8 mouse cellular contexts compared by ENCODE assay signal in the genomic region with DNA sequence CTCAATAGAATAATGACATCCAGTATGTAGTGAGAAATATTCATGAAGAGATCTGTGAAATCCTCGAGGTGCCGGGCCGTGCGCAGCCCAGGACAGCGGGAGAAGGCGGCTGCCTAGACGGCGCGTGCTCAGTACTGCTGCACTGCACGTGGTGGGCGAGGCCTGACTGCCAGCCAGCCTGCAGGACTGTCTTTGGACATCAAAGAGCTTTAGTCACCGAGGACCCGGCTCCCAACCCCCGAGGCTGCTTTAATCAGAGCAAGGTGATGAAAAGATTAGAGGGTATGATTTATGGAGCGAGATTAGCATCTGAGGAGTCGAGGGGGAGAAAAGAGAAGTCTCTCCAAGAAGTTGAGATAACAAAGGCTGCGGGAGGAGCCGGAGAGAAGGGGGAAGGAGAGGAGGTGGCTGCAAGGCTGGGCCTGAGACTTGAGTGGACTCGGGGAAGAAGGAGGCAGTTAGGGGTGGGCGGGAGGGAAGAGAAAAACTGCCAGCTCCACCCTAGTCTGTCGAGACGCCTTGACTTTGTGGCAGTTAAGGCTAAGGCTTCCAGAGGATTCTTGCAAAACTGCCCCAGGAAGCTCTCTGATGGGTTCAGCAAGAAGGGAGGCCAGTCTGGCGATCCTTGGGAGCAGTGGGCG.
A peak's percentile ranks its signal among the peaks of the same experiment; 100 is the strongest.
DNase-seq lines count a peak whose midpoint lies in the region; ATAC-seq and TF ChIP-seq lines count a peak whose summit lies in the region.

No protein-coding gene starts in this region.

- DNase-seq in intestine, embryonic 14.5 days (ENCODE audit: low spot score), result peak; percentile 58
- peak; percentile 41 for DNase-seq in ZHBTc4 (ENCODE audit: low read depth, low spot score)
- peak; percentile 52 for DNase-seq in embryonic facial prominence, embryonic 10.5 days (ENCODE audit: low spot score)
- peak; percentile 32 for DNase-seq in testis, postnatal 14 days (ENCODE audit: low spot score)
- no peak for DNase-seq in thymus, postnatal 25 days
- no peak for DNase-seq in liver, postnatal 0 days

- H3K9ac ChIP-seq in intestine, embryonic 14.5 days (ENCODE audit: low read length), result no peak overlapping the region
- no peak overlapping the region for H3K9ac ChIP-seq in intestine, postnatal 0 days (ENCODE audit: low read depth, low read length)
- H3K9ac ChIP-seq in limb, embryonic 12.5 days (replicated peaks), result no peak overlapping the region
- H3K9ac ChIP-seq in liver, postnatal 0 days (replicated peaks), result no peak overlapping the region

- H3K36me3 ChIP-seq in intestine, embryonic 14.5 days (ENCODE audit: control insufficient read depth, insufficient read depth, low read length), result no peaks in the 10 kb centered on the region
- no peaks in the 10 kb centered on the region for H3K36me3 ChIP-seq in intestine, postnatal 0 days (ENCODE audit: control insufficient read depth, insufficient read depth)
- no peaks in the 10 kb centered on the region for H3K36me3 ChIP-seq in embryonic facial prominence, embryonic 10.5 days (replicated peaks)
- no peaks in the 10 kb centered on the region for H3K36me3 ChIP-seq in limb, embryonic 12.5 days
- no peaks in the 10 kb centered on the region for H3K36me3 ChIP-seq in liver, postnatal 0 days (replicated peaks; ENCODE audit: insufficient read depth, low read length)

- peak; percentile 75; the same call in 1 of the 2 replicates for ATAC-seq in intestine, embryonic 14.5 days (replicated peaks; ENCODE audit: low FRiP score, low TSS enrichment, low read depth)
- ATAC-seq in intestine, postnatal 0 days, result no peak
- ATAC-seq in limb, embryonic 12.5 days (ENCODE audit: insufficient number of reproducible peaks, insufficient read depth, low FRiP score, low TSS enrichment, low read depth), result 0 out of 2 replicates have a peak, but pooled peaks have one; percentile 56
- ATAC-seq in liver, postnatal 0 days, result no peak

- TF ChIP-seq CTCF in intestine, postnatal 0 days (IDR thresholded peaks at IDR 0.05; ENCODE audit: low read depth), result no peak
- TF ChIP-seq CTCF in liver, postnatal 0 days (IDR thresholded peaks at IDR 0.05; ENCODE audit: low read depth), result no peak

- H3K4me2 ChIP-seq in intestine, embryonic 14.5 days (ENCODE audit: low read length), result no peak overlapping the region
- no peak overlapping the region for H3K4me2 ChIP-seq in intestine, postnatal 0 days (replicated peaks; ENCODE audit: low read depth)
- no peak overlapping the region for H3K4me2 ChIP-seq in limb, embryonic 12.5 days
- H3K4me2 ChIP-seq in liver, postnatal 0 days (ENCODE audit: low read depth, low read length), result no peak overlapping the region

- no peaks in the 10 kb centered on the region for H3K4me1 ChIP-seq in intestine, embryonic 14.5 days (replicated peaks; ENCODE audit: control insufficient read depth, insufficient read depth, low read length)
- no peaks in the 10 kb centered on the region for H3K4me1 ChIP-seq in intestine, postnatal 0 days (replicated peaks; ENCODE audit: control insufficient read depth, insufficient read depth, low read length)
- peaks cover 19% of the 10 kb centered on the region for H3K4me1 ChIP-seq in embryonic facial prominence, embryonic 10.5 days
- 0 out of 2 replicates have a peak, but pooled peaks cover 4% of the 10 kb centered on the region for H3K4me1 ChIP-seq in limb, embryonic 12.5 days (replicated peaks)
- H3K4me1 ChIP-seq in liver, postnatal 0 days (ENCODE audit: insufficient read depth), result no peaks in the 10 kb centered on the region

- 14% methylated on average over 24 of the region's 24 CpGs for WGBS in intestine, embryonic 14.5 days
- WGBS in intestine, postnatal 0 days, result 18% methylated on average over 24 of the region's 24 CpGs
- 47% methylated on average over 24 of the region's 24 CpGs for WGBS in embryonic facial prominence, embryonic 10.5 days
- WGBS in limb, embryonic 12.5 days, result 7% methylated on average over 24 of the region's 24 CpGs
- WGBS in liver, postnatal 0 days (ENCODE audit: insufficient replicate concordance), result 19% methylated on average over 23 of the region's 24 CpGs

- no peak overlapping the region for H3K4me3 ChIP-seq in intestine, embryonic 14.5 days (ENCODE audit: low read depth, low read length)
- no peak overlapping the region for H3K4me3 ChIP-seq in intestine, postnatal 0 days (ENCODE audit: low read depth, low read length)
- H3K4me3 ChIP-seq in embryonic facial prominence, embryonic 10.5 days, result no peak overlapping the region
- H3K4me3 ChIP-seq in limb, embryonic 12.5 days (replicated peaks), result no peak overlapping the region
- no peak overlapping the region for H3K4me3 ChIP-seq in liver, postnatal 0 days (ENCODE audit: low read depth, low read length)

- no peak for TF ChIP-seq EP300 in liver, postnatal 0 days (IDR thresholded peaks at IDR 0.05; ENCODE audit: low read depth)

- H3K27ac ChIP-seq in intestine, embryonic 14.5 days (ENCODE audit: low read depth), result no peak overlapping the region
- H3K27ac ChIP-seq in intestine, postnatal 0 days (ENCODE audit: low read depth, low read length), result no peak overlapping the region
- H3K27ac ChIP-seq in embryonic facial prominence, embryonic 10.5 days (replicated peaks), result no peak overlapping the region
- no peak overlapping the region for H3K27ac ChIP-seq in limb, embryonic 12.5 days
- no peak overlapping the region for H3K27ac ChIP-seq in liver, postnatal 0 days (ENCODE audit: low read depth)

- H3K27me3 ChIP-seq in intestine, embryonic 14.5 days (replicated peaks; ENCODE audit: control insufficient read depth, insufficient read depth, low read length), result peaks cover 12% of the 10 kb centered on the region
- no peaks in the 10 kb centered on the region; the same call in 1 of the 2 replicates for H3K27me3 ChIP-seq in intestine, postnatal 0 days (replicated peaks; ENCODE audit: control insufficient read depth, insufficient read depth, low read length)
- peaks cover 62% of the 10 kb centered on the region for H3K27me3 ChIP-seq in embryonic facial prominence, embryonic 10.5 days (replicated peaks; ENCODE audit: low read depth, poor library complexity, severe bottlenecking)
- H3K27me3 ChIP-seq in limb, embryonic 12.5 days, result peaks cover 64% of the 10 kb centered on the region
- H3K27me3 ChIP-seq in liver, postnatal 0 days (ENCODE audit: insufficient read depth, low read length), result peaks cover 3% of the 10 kb centered on the region; the same call in 1 of the 2 replicates

- no peaks in the 10 kb centered on the region for H3K9me3 ChIP-seq in intestine, embryonic 14.5 days (ENCODE audit: control insufficient read depth, low read length)
- H3K9me3 ChIP-seq in intestine, postnatal 0 days (ENCODE audit: control insufficient read depth), result no peaks in the 10 kb centered on the region
- H3K9me3 ChIP-seq in embryonic facial prominence, embryonic 10.5 days, result no peaks in the 10 kb centered on the region
- H3K9me3 ChIP-seq in limb, embryonic 12.5 days, result 0 out of 2 replicates have a peak, but pooled peaks cover 3% of the 10 kb centered on the region
- H3K9me3 ChIP-seq in liver, postnatal 0 days (ENCODE audit: low read length), result no peaks in the 10 kb centered on the region

Comparison
In these comparisons a context has a peak if more than half of its experiments do, and no peak if none do; other contexts are left out.
1. ATAC-seq: peak in intestine, embryonic 14.5 days (single experiment) and limb, embryonic 12.5 days (single experiment); none in intestine, postnatal 0 days (single experiment) and liver, postnatal 0 days (single experiment).
2. DNase-seq: peak in intestine, embryonic 14.5 days (single experiment), ZHBTc4 (single experiment), embryonic facial prominence, embryonic 10.5 days (single experiment) and testis, postnatal 14 days (single experiment); none in thymus, postnatal 25 days (single experiment) and liver, postnatal 0 days (single experiment).